Mouse (Mus musculus) neural tube, embryonic 11.5 days (tissue): Measurements from ENCODE around the gene Ruvbl2. TPM values are rescaled to one million over a fixed set of nuclear protein-coding genes. Genes with fewer than 3 reads are reported as not detected.

Experiments used
- ATAC-seq: fragments of 200-750 bp; cut with Nextera tagmentation; 2 replicates; pipeline ENCODE4 v1.8.0; 2017; ENCODE audit warnings: moderate number of reproducible peaks, mild to moderate bottlenecking, moderate TSS enrichment, moderate library complexity; ENCODE audit not compliant: insufficient read depth, low FRiP score, low TSS enrichment
- DNase-seq: peaks from one replicate; pipeline ENCODE4 v3.0.0-alpha.2; 2015; ENCODE audit warnings: low spot score
- H3K27ac ChIP-seq: fragments of 300-500 bp; sonication (generic); 2 replicates; pipeline ENCODE4 v1.5.1; 2014; ENCODE audit warnings: low read depth, mild to moderate bottlenecking, low read length
- H3K27me3 ChIP-seq: fragments of 300-500 bp; sonication (generic); 2 replicates; pipeline ENCODE4 v1.6.1; 2014; ENCODE audit warnings: mild to moderate bottlenecking, low read length, mixed read lengths; ENCODE audit not compliant: control insufficient read depth, insufficient read depth
- H3K36me3 ChIP-seq: fragments of 300-500 bp; sonication (generic); 2 replicates; pipeline ENCODE4 v1.6.1; 2014; ENCODE audit warnings: mild to moderate bottlenecking, low read length, moderate library complexity, mixed read lengths; ENCODE audit not compliant: control insufficient read depth, insufficient read depth
- H3K4me1 ChIP-seq: fragments of 300-500 bp; sonication (generic); 2 replicates; pipeline ENCODE4 v1.6.1; 2014; ENCODE audit warnings: low read length, mixed read lengths; ENCODE audit not compliant: control insufficient read depth, insufficient read depth
- H3K4me2 ChIP-seq: fragments of 300-500 bp; sonication (generic); 2 replicates; pipeline ENCODE4 v1.6.1; 2014; ENCODE audit warnings: low read depth, mild to moderate bottlenecking, moderate library complexity
- H3K4me3 ChIP-seq: fragments of 300-500 bp; sonication (generic); 2 replicates; pipeline ENCODE4 v1.5.1; 2014; ENCODE audit warnings: low read depth, low read length
- H3K9ac ChIP-seq: fragments of 300-500 bp; sonication (generic); 2 replicates; pipeline ENCODE4 v1.6.1; 2014; ENCODE audit warnings: mild to moderate bottlenecking, low read length
- H3K9me3 ChIP-seq: fragments of 300-500 bp; sonication (generic); 2 replicates; pipeline ENCODE4 v1.6.1; 2016; ENCODE audit warnings: low read length; ENCODE audit not compliant: control insufficient read depth
- WGBS: fragments of 180-500 bp; shearing (Covaris S2); extraction: QIAGEN DNeasy Blood & Tissue Kit; methylation state at CpG from one replicate; pipeline ENCODE4 v1.1.7; 2014; 5-methylcytosine and 5-hydroxymethylcytosine counted together
- polyA plus RNA-seq: library from polyadenylated mRNA; unstranded; fragments of >200 nt; fragmentation: Nextera tagmentation; extraction: Ambion mirVana; gene quantifications from 2 replicates; pipeline ENCODE4 v1.2.1, GENCODE M21; 2014

Ruvbl2 gene
- polyA plus RNA-seq, 1 experiment from 2014 or later = 172 TPM

DNA sequence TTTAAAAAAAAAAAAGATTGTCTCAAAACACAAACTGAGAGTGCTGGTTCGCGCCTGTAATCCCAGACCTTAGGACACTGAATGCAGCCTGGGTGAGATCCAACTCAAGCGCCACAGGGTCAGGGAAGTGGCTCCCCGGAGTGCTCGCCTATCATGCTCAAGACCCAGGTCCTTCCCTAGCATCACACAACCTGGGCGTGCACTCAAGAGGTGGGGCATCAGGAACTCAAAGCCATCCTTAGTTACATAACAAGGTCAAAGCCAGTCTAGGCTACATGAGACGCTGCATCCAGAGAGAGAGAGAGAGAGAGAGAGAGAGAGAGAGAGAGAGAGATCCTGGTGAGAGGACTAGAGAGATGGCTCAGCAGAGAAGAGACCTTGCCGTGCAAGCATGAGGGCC, 11.3 kb downstream of the Ruvbl2 start:
- DNase-seq = no peak
- Histone ChIP-seq H3K4me2 (no peak overlapping the region), H3K9ac (no peak overlapping the region), H3K4me1 (no peaks in the 10 kb centered on the region), H3K27ac (no peak overlapping the region), H3K36me3 (peaks cover 31% of the 10 kb centered on the region), H3K9me3 (no peaks in the 10 kb centered on the region), H3K27me3 (no peaks in the 10 kb centered on the region), H3K4me3 (no peak overlapping the region)
- ATAC-seq = no peak
- WGBS = 91% methylated on average over 8 of the region's 8 CpGs

DNA sequence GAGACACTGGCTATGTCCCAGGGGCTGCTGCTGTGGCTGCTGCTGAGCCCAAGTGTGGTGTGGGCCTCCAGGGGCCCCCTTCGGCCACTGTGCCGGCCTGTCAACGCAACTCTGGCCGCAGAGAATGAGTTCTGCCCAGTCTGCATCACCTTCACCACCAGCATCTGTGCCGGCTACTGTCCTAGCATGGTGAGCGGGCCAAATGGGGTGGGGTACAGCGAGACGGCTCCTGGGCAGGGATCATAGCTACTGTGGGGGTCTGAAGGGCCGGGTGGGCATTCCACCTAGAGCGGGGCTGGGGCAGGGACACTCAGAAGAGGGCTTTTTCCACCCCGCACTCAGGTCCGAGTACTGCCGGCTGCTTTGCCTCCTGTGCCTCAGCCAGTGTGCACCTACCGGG, 16.7 kb downstream of the Ruvbl2 start:
- no peak overlapping the region for H3K4me3 ChIP-seq
- H3K4me2 ChIP-seq = no peak overlapping the region
- H3K9me3 ChIP-seq = no peaks in the 10 kb centered on the region
- no peak for ATAC-seq
- no peak overlapping the region for H3K9ac ChIP-seq
- no peak overlapping the region for H3K27ac ChIP-seq
- H3K36me3 ChIP-seq = peaks cover 22% of the 10 kb centered on the region
- DNase-seq = no peak
- no peaks in the 10 kb centered on the region for H3K4me1 ChIP-seq
- WGBS = 91% methylated on average over 14 of the region's 14 CpGs
- peaks cover 46% of the 10 kb centered on the region for H3K27me3 ChIP-seq

GRCm38 (mm10) chr7:45420615-45420919, 17.3 kb downstream of the Ruvbl2 start, which contains the start of gene Lhb:
Lhb (plus strand) TSS chr7:45420820.
- ATAC-seq = no peak
- WGBS = 60% methylated on average over 6 of the region's 6 CpGs
- peaks cover 22% of the 10 kb centered on the region for H3K36me3 ChIP-seq

GRCm38 (mm10) chr7:45419859-45420614, 17.9 kb downstream of the Ruvbl2 start:
- H3K4me3 ChIP-seq = no peak overlapping the region
- no peaks in the 10 kb centered on the region for H3K4me1 ChIP-seq
- no peak overlapping the region for H3K27ac ChIP-seq
- ATAC-seq (no peak), DNase-seq (no peak)
- no peaks in the 10 kb centered on the region for H3K9me3 ChIP-seq
- peaks cover 22% of the 10 kb centered on the region for H3K36me3 ChIP-seq
- H3K9ac ChIP-seq = no peak overlapping the region
- H3K4me2 ChIP-seq = no peak overlapping the region
- WGBS = 10% methylated on average over 27 of the region's 27 CpGs
- peaks cover 57% of the 10 kb centered on the region for H3K27me3 ChIP-seq

More at GRCm38 (mm10) chr7:45420615-45420919, 17.3 kb downstream of the Ruvbl2 start, which contains the start of gene Lhb:
- DNase-seq = no peak
- Histone ChIP-seq H3K27me3 (peaks cover 52% of the 10 kb centered on the region), H3K4me3 (no peak within 1 kb of the TSS), H3K27ac (no peak within 1 kb of the TSS), H3K4me2 (no peak within 1 kb of the TSS), H3K9me3 (no peaks in the 10 kb centered on the region), H3K4me1 (no peaks in the 10 kb centered on the region), H3K9ac (no peak within 1 kb of the TSS)

- Histone ChIP-seq H3K4me2 (no peak overlapping the region), H3K27me3 (peaks cover 78% of the 10 kb centered on the region), H3K4me1 (no peaks in the 10 kb centered on the region), H3K36me3 (peaks cover 6% of the 10 kb centered on the region), H3K4me3 (no peak overlapping the region), H3K9me3 (no peaks in the 10 kb centered on the region), H3K27ac (no peak overlapping the region), H3K9ac (no peak overlapping the region)
- ATAC-seq (no peak), DNase-seq (no peak)
- 12% methylated on average over 13 of the region's 13 CpGs for WGBS
These were observed 19.9 kb downstream of the Ruvbl2 start for GRCm38 (mm10) chr7:45417962-45418492.

GRCm38 (mm10) chr7:45415636-45416035, 22.3 kb downstream of the Ruvbl2 start:
- Histone ChIP-seq H3K36me3 (no peaks in the 10 kb centered on the region), H3K4me3 (no peak overlapping the region), H3K9ac (no peak overlapping the region), H3K9me3 (no peaks in the 10 kb centered on the region), H3K4me1 (no peaks in the 10 kb centered on the region), H3K27me3 (peaks cover 94% of the 10 kb centered on the region), H3K27ac (no peak overlapping the region), H3K4me2 (no peak overlapping the region)
- ATAC-seq (no peak), DNase-seq (no peak)
- WGBS = 11% methylated on average over 37 of the region's 37 CpGs

DNA sequence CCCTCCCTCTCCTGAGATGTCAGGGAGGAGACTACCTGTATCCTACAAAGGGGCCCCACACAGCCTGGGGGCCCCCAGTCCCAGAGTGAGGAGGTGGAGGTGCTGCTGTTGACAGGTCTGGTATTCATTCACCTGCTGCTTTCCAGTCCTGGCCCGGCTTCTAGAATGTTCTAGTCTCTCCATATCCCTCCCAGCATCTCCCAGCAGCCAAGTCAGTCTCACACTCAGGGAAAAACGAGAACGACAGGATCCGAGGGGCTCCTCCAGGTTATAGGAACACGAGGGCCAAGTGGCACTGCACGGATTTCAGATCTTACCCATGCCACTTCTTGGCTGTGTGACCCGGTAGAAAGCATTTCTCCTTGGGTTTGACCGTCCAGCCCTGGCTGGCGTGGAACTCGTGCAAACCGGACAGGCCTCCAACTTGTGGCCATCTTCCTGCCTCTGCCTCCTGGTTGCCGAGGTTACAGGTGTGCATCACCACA, 23.1 kb downstream of the Ruvbl2 start:
- Histone ChIP-seq H3K4me1 (no peaks in the 10 kb centered on the region), H3K36me3 (no peaks in the 10 kb centered on the region), H3K9me3 (no peaks in the 10 kb centered on the region), H3K9ac (no peak overlapping the region), H3K27me3 (peaks cover 97% of the 10 kb centered on the region), H3K27ac (no peak overlapping the region), H3K4me3 (no peak overlapping the region; the same call in 1 of the 2 replicates), H3K4me2 (no peak overlapping the region)
- DNase-seq (no peak), ATAC-seq (no peak)
- 43% methylated on average over 12 of the region's 12 CpGs for WGBS

DNA sequence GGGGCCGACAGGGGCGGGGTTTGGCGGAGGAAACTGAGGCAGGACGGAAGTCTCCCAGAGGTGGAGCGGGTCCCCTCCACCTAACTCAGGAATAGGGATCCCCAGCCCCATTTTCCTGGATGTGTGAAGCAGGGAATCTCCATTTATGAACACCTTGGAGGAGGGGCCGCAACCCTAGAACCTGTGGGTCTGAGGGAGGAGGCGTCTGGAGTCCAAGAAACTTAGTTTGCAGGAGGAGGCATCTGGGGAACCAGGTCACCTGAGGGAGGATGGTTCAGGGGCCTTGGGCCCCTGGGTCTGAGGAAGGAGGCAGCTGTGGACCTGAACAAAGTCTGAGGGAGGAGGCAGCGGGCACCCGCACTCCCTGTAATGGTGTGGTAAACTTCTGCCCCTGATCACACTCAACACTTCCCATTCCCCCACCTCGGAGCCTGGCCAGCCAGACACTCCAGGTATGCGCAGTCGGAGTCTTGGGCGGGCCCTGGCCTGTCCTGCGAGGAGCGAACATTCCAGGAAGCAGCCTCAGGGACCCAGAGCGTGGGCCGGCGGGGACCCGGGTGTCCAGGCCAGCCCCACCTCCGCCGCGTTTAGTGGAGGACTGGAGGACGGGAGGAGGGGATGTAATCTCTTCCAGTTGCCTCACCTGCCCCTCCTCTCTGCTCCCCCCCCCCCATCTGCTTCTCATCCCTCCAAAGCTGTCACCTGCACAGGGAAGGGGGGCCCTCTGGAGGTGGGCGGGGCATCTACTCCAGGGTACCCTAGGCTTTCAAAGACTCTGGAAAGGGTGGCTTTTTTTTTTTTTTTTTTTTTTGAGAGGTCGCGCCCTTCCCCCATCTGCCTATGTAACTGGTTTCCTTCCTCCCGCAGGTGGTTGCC, 23.8 kb downstream of the Ruvbl2 start:
- H3K4me1 ChIP-seq = no peaks in the 10 kb centered on the region
- no peaks in the 10 kb centered on the region for H3K9me3 ChIP-seq
- ATAC-seq (no peak; the same call in 1 of the 2 replicates), DNase-seq (no peak)
- H3K4me3 ChIP-seq = peak overlapping the region; percentile 41
- no peaks in the 10 kb centered on the region for H3K36me3 ChIP-seq
- peak overlapping the region; percentile 39 for H3K9ac ChIP-seq
- peak overlapping the region; percentile 82 for H3K4me2 ChIP-seq
- H3K27me3 ChIP-seq = peaks cover 99% of the 10 kb centered on the region
- 3% methylated on average over 27 of the region's 27 CpGs for WGBS
- no peak overlapping the region for H3K27ac ChIP-seq
